Mouse (Mus musculus) urinary bladder, postnatal 25 days (tissue): Measurements from ENCODE around the gene Hand2.

ENCODE experiments used
- DNase-seq: peaks from one replicate; pipeline ENCODE4 v3.0.0; 2022; ENCODE audit warnings: low spot score

Hand2 gene

GRCm38 (mm10) chr8:57342386-57343090 lies 21.8 kb downstream of the Hand2 start:
- no peak for DNase-seq

GRCm38 (mm10) chr8:57343731-57344315 lies 23.0 kb downstream of the Hand2 start:
- DNase-seq: no peak

DNA sequence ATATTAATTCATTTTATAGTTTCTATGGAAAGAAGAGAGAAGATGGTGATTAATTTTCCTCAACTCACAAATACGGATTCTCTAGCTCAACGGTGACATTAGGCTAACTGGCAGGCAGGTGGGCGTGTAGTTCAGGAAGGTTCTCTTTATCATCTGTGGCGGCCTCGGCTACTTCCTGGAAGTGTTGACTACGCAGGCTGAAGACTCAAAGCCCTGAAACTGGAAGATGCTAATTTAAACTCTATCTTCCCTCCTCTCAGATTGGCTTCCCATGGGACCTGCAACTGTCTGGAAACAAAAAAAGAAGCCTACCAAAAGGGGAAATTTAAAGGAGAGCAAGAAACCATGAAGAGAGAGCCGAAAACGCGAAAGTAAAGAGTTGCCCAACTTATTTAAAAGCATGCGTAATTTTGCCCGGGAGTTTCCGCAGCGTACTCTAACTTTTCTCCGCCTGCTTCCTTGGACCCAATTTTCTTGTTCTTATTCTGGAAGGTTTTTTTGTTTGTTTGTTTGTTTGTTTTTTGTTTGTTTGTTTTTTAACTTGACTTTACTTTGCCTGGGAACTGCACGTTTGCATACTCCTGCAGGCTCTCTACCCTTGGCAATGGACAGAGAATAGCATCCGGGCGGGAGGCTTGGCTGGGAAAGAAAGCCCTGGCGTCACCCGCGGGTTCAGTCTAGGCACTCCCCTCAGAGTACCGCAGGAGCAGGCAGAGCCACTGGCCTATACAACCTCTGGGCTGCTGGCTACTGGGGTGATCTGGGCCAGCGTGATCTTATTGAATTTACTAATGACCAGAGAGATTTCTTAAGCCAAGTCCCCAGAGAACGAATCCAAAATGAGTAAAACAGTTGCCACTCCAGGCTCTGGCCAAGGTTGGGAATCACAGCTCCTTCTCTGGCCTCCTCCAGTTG lies 24.4 kb downstream of the Hand2 start:
- DNase-seq: no peak

DNA sequence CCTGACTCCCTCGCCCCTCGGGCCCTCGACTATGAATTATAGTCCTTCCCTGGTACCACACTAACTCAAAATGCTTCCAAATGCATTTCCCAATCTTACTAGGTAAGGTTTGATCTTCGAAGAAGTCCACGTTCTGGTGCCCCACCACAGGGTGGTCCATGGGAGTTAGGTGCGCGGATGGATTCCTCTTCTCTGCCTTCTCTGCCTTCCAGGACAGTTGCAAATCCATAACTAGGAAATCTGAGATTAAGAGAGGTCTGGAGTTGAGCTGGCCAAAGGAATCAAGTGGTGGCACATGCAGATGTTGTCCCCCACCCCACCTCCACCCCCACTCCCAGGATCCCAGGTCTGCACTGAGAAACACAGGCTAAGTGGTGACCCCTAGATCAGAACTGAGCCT lies 25.6 kb downstream of the Hand2 start:
- DNase-seq: no peak

- DNase-seq: no peak
These were observed 26.4 kb downstream of the Hand2 start for GRCm38 (mm10) chr8:57347141-57347540.

- DNase-seq: no peak
These were observed 27.5 kb downstream of the Hand2 start for GRCm38 (mm10) chr8:57348251-57348650.

- no peak for DNase-seq
These were observed 28.2 kb downstream of the Hand2 start for GRCm38 (mm10) chr8:57348866-57349520.

- no peak for DNase-seq
These were observed 31.1 kb downstream of the Hand2 start for GRCm38 (mm10) chr8:57351861-57352260.

DNA sequence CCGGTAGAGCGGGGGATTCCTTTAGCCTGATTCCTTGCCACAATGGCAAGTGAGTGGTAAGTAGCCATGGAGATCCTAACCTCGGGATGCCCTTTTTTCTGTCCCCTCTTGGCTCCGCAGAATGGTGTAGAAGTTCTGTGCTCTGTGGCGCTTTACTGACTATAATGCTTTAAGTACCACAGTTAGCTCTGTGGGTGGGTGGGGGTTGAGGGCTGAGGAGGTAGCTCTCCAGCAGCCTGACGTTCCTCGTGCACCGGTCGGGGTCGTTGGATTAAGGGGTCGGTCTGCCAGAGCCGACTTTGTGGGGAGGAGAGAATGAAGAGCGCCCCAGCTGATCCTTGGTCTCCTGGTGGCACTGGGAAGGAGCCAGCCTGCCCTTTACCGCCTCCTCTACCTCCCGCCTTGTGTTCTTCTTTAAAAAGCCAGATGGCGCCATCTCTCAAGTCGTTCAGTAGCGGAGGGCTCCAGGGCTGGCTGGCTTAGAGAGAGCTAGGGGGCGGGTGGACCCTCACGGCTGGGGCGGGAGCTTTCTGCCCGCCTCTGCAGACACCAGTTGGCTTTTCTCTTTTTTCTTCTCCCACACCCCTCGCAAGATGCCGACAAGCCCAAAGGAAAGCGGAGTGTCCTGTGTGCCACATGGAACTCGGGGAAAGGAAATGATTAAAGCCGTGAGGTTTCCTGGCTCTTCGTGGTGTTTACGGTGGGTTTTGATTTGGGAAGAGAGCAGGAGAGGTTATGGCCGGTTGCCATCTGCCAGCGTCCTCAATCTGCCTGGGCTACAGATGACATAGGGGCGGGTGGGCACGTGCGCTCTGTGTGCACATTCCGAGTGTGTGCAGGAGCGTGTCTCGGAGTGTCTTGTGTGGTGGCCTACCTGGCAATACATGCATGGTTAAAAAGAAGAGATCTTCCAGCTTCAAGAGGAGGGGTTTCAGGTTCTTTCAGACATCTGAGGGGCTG lies 32.8 kb downstream of the Hand2 start:
- DNase-seq: no peak

DNA sequence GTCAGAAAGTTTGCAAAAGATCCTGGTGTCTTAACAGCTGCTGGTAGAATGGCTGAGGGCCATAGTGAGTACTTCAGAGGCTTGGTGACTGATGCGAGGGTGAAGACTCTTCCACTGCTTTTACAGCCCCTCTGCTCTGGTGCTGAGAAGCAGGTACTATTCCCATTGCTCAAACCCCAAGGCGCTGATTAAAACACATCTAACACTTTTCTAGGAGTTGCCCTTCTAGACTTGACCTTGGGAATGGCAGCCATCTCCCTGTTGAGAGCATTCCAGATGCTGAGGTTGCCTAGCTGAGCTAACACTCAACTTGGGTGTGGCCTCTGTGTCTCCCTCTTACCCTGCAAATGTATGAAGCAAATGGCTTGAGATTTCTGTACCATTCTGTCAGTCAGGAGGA lies 34.1 kb downstream of the Hand2 start:
- no peak for DNase-seq

DNA sequence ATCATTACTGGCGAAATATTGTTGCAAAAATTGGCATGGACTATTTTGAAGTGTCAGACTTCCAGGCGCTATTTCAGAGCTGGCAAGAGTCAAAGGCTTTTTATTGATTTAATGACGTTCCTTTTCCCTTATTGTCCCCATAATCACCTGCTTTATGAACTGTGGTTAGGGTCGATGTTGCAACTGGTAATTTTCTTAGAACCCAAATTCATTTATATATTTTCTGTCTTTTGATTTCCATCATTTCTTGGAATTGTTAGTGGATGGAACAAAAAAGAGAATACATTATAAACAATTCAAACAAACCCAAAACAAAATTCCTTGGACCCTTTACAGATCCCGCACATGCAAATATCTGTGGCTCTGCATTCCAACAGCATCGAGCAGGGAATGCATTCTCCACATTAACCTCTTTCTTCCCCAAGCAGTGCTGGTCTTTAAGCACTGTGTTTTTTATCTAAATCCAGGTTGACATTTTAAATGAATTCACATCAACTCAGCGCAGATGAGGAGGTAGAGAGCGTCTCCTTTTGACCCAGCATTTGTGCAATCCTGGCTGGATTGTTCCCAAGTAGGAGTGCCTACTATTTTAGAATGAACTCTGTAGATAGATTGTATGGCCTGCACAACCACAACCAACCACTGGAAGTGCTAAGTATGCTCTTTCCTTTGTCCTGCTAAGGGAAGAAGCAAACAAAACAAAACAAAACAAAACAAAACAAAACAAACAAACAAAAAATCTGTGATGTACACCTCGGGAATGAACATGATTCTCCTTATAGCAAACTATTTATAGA lies 35.9 kb downstream of the Hand2 start:
- DNase-seq: no peak

GRCm38 (mm10) chr8:57360493-57360892 lies 39.7 kb downstream of the Hand2 start:
- no peak for DNase-seq

- DNase-seq: no peak
These were observed 40.4 kb downstream of the Hand2 start for GRCm38 (mm10) chr8:57361003-57361805.

GRCm38 (mm10) chr8:57362881-57363280 lies 42.1 kb downstream of the Hand2 start:
- no peak for DNase-seq

- no peak for DNase-seq
These were observed 53.3 kb downstream of the Hand2 start for GRCm38 (mm10) chr8:57374044-57374443.
